8 mouse cellular contexts compared by ENCODE assay signal in genomic region chr2:61593871-61594304, GRCm38 (mm10). TPM values are rescaled to one million over a fixed set of nuclear protein-coding genes. Genes with fewer than 3 reads are reported as not detected.
DNase-seq lines count a peak whose midpoint lies in the region; ATAC-seq and TF ChIP-seq lines count a peak whose summit lies in the region.

No protein-coding gene starts in this region.

- H3K9me3 ChIP-seq in kidney, postnatal 0 days (replicated peaks; ENCODE audit: low read length), result no peaks in the 10 kb centered on the region
- H3K9me3 ChIP-seq in heart, postnatal 0 days (replicated peaks; ENCODE audit: control insufficient read depth, low read length), result no peaks in the 10 kb centered on the region

- TF ChIP-seq POLR2A in bone marrow, adult 2 months (IDR thresholded peaks at IDR 0.05; ENCODE audit: borderline replicate concordance, control insufficient read depth, low read depth, low read length), result no peak

- H3K9ac ChIP-seq in kidney, postnatal 0 days (ENCODE audit: low read depth, low read length), result peak overlapping the region; percentile 87
- H3K9ac ChIP-seq in heart, postnatal 0 days (replicated peaks; ENCODE audit: low read depth, low read length), result peak overlapping the region; percentile 94

- TF ChIP-seq CTCF in kidney, postnatal 0 days (IDR thresholded peaks at IDR 0.05; ENCODE audit: low read depth), result no peak
- no peak for TF ChIP-seq CTCF in bone marrow, adult 2 months (IDR thresholded peaks at IDR 0.05; ENCODE audit: control insufficient read depth, insufficient read depth, low read length)
- TF ChIP-seq CTCF in heart, postnatal 0 days (IDR thresholded peaks at IDR 0.05; ENCODE audit: low read depth), result no peak

- WGBS in kidney, postnatal 0 days, result under 1% methylated on average over 12 of the region's 12 CpGs
- WGBS in bone marrow, adult 2 months, result under 1% methylated on average over 12 of the region's 12 CpGs
- WGBS in heart, postnatal 0 days, result 1% methylated on average over 12 of the region's 12 CpGs

- H3K27ac ChIP-seq in kidney, postnatal 0 days, result peak overlapping the region; percentile 95
- H3K27ac ChIP-seq in bone marrow, adult 2 months (ENCODE audit: control insufficient read depth, insufficient read depth, low read depth, low read length, poor library complexity), result peak overlapping the region; percentile 99
- H3K27ac ChIP-seq in heart, postnatal 0 days (ENCODE audit: low read depth), result peak overlapping the region; percentile 98

- no peak for TF ChIP-seq EP300 in heart, postnatal 0 days (IDR thresholded peaks at IDR 0.05; ENCODE audit: low read depth)

- no peaks in the 10 kb centered on the region for H3K27me3 ChIP-seq in kidney, postnatal 0 days (ENCODE audit: insufficient read depth, low read length)
- H3K27me3 ChIP-seq in heart, postnatal 0 days (ENCODE audit: control insufficient read depth, insufficient read depth, low read length), result no peaks in the 10 kb centered on the region

- DNase-seq in kidney, postnatal 0 days (ENCODE audit: low spot score), result peak; percentile 63
- DNase-seq in kidney, adult 18-20 months, result no peak
- no peak for DNase-seq in heart, postnatal 0 days (ENCODE audit: low spot score)
- DNase-seq in lung, postnatal 25 days (ENCODE audit: low spot score), result peak; percentile 11
- peak; percentile 16 for DNase-seq in thymus, postnatal 4 days
- DNase-seq in cerebellum, adult 11-12 months, result no peak
- DNase-seq in ovary, postnatal 14 days (ENCODE audit: low spot score), result no peak

- no peaks in the 10 kb centered on the region for H3K36me3 ChIP-seq in kidney, postnatal 0 days (ENCODE audit: insufficient read depth, low read length)
- H3K36me3 ChIP-seq in heart, postnatal 0 days (replicated peaks; ENCODE audit: control insufficient read depth, insufficient read depth, low read length), result no peaks in the 10 kb centered on the region

- H3K4me2 ChIP-seq in kidney, postnatal 0 days (ENCODE audit: low read length), result peak overlapping the region; percentile 70
- H3K4me2 ChIP-seq in heart, postnatal 0 days (ENCODE audit: low read depth, low read length), result peak overlapping the region; percentile 93

- ATAC-seq in kidney, postnatal 0 days (replicated peaks; ENCODE audit: low FRiP score, low read depth), result no peak
- ATAC-seq in heart, postnatal 0 days (ENCODE audit: insufficient read depth, low read depth), result no peak

- H3K4me3 ChIP-seq in kidney, postnatal 0 days (replicated peaks; ENCODE audit: low read depth, low read length), result peak overlapping the region; percentile 70
- peak overlapping the region; percentile 85 for H3K4me3 ChIP-seq in bone marrow, adult 2 months (replicated peaks; ENCODE audit: control insufficient read depth, low read depth, low read length)
- peak overlapping the region; percentile 99 for H3K4me3 ChIP-seq in heart, postnatal 0 days (ENCODE audit: low read depth, low read length)

- no peaks in the 10 kb centered on the region for H3K4me1 ChIP-seq in kidney, postnatal 0 days (replicated peaks; ENCODE audit: insufficient read depth, low read length)
- H3K4me1 ChIP-seq in bone marrow, adult 2 months (ENCODE audit: control insufficient read depth, insufficient read depth, low read length), result peaks cover 1% of the 10 kb centered on the region; the same call in 1 of the 2 replicates
- peaks cover 4% of the 10 kb centered on the region; the same call in 1 of the 2 replicates for H3K4me1 ChIP-seq in heart, postnatal 0 days (ENCODE audit: control insufficient read depth, insufficient read depth)

RNA-seq across cellular contexts. Expression of gene Tank, which starts 15.5 kb away (rescaled TPM):
- polyA plus RNA-seq in kidney, postnatal 0 days (2015; fragmentation: Nextera tagmentation; extraction: Ambion mirVana), result 21.9 and 24.7 TPM in 2 replicates
- 11.5 and 21.9 TPM in 2 replicates for polyA plus RNA-seq in bone marrow, adult 2 months (2011; ENCODE audit: insufficient read depth, insufficient read length, low replicate concordance, missing spikeins)
- 17.3 and 21.0 TPM in 2 replicates for total RNA-seq in heart, postnatal 0 days (2014; rRNA removed; ENCODE audit: low replicate concordance)
- polyA plus RNA-seq in heart, postnatal 0 days (2015; fragmentation: Nextera tagmentation; extraction: Ambion mirVana), result 22.2 and 22.9 TPM in 2 replicates

Comparison
In these comparisons a context has a peak if more than half of its experiments do, and no peak if none do; other contexts are left out.
1. DNase-seq: peak in kidney, postnatal 0 days (single experiment), lung, postnatal 25 days (single experiment) and thymus, postnatal 4 days (single experiment); none in kidney, adult 18-20 months (single experiment), heart, postnatal 0 days (single experiment), cerebellum, adult 11-12 months (single experiment) and ovary, postnatal 14 days (single experiment).
2. Peak in every context shown above with its lines, with median percentiles within 50 percentile points of each other: H3K27ac ChIP-seq and H3K4me3 ChIP-seq.